Mouse (Mus musculus) heart, postnatal 36 days (tissue): ENCODE results near the gene Kif9. TPM values are rescaled to one million over a fixed set of nuclear protein-coding genes. Genes with fewer than 3 reads are reported as not detected.

Experiments used
- DNase-seq, 2 experiments: peaks; one replicate each; pipeline ENCODE4 v3.0.0; 2021 to 2022
- intact Hi-C: fragments of 180-260 bp; cut with DNase I; formaldehyde crosslinking; loops from one replicate; pipeline ENCODE4 v1.15.1; 2025
- total RNA-seq, 2 experiments: library from RNA; stranded (reverse); gene quantifications; 2 replicates each; pipeline ENCODE4 v1.2.3; 2021

Kif9 gene
- total RNA-seq, 2 experiments from 2014 or later, result 0.24 to 0.36 TPM

DNA sequence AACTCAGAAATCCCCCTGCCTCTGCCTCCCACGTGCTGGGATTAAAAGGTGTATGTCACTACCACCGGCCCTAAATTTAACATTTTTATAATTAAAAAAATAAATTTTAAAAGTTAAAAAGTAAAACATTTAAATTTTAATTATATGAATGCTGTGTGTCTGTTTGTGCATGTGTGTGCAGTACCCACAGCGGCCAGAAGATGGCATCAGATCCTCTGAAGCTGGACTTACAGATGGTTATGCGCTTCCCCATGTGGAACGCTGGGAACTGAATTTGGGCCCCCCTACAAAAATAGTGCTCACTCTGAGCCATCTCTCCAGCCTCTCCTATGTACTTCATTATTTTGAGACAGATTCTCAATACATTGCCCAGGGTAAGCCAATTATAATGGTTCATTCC is 14.2 kb downstream of the Kif9 start:
- DNase-seq, result peak in 1 of 2 experiments; percentile 14
- intact Hi-C loops, result no loop called here

DNA sequence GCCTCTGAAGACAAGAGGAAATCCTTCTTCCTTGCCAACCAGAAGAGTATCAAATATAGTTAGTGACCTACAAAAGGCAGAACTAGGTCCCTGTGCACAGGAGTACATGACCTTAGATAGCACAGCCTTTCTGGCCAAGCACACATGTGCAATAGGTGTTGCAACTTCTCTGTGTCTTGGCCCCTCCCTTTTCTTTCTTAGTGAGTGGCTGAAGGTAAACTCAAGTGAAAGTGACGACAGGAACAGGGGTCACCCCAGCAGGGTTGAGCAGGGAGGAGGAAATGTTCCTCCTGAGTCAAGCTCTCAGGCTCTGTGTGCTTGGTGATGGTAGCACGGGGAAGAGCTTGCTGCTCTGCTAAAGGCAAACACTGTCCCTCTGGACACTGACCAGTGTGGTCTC is 49.0 kb downstream of the Kif9 start:
- DNase-seq, result no peak
- intact Hi-C loops, result no loop called here

- intact Hi-C loops, result no loop called here
- DNase-seq, result no peak
Observed at GRCm38 (mm10) chr9:110529002-110529737, 52.4 kb downstream of the Kif9 start.

- no peak for DNase-seq
- intact Hi-C loops, result no loop called here
Observed at GRCm38 (mm10) chr9:110530650-110531049, 53.9 kb downstream of the Kif9 start.

DNA sequence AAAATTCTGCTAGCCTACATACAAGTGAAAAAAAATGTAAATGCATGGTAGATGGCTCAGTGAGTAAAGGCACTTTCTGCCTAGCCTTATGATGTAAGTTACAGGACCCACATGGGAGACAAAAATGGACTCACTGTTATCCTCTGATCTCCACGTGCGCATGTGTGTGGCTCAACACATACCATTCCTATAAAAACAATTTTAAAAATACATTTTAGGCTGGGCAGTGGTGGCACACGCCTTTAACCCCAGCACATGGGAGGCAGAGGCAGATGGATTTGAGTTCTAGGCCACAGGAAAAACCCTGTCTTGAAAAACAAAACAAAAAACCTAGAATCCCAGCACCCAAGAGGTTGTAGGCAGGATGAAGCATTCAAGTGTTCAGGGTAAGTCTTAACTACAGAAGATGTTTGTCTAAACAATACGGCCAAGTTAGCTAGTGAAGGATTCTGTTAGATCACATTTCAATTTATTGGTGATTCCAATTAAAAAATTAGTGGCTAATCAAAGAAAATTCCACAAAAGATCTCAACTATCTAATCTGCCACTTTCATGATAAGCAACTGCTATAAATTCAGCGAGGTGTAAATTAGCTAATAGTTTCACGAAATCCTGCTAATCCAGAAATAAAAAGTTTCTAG is 54.5 kb downstream of the Kif9 start:
- intact Hi-C loops, result no loop called here
- DNase-seq, result no peak

DNA sequence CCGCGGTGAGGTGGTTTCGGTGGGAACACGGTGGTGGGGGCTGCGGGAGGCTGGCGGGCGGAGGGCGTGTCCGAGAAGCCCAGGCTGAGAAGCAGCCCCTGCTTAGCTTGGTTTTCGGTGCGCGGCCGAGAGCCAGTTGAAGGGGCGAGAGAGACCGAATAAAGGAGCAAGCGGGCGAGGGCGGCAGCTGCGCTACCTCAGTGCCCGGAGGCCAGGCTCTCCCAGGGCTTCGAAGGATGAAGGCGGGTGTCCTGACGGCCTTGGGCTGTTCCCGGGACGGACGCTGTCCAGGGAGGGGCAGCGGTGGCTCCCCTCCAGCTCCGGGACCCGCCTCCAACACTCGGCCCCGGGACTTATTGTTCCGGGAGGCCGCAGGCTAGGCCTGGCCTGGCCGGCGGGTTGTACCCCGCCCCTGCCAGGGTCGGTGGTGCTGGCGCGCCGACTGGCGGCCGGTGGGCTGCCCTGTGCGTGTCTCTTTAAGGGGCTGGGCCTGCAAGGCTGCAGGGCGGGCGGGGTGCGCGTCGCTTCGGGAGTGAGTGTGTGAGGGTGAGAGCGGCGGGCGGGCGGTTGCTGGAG is 55.2 kb downstream of the Kif9 start:
- intact Hi-C loops, result loop anchor here (1.0 kb wide), 2 partner anchors 56 to 124 kb away; partner anchors contain the start of genes Kif9, Klhl18 and Ptpn23
- DNase-seq, result peak; percentile 91 to 93

DNA sequence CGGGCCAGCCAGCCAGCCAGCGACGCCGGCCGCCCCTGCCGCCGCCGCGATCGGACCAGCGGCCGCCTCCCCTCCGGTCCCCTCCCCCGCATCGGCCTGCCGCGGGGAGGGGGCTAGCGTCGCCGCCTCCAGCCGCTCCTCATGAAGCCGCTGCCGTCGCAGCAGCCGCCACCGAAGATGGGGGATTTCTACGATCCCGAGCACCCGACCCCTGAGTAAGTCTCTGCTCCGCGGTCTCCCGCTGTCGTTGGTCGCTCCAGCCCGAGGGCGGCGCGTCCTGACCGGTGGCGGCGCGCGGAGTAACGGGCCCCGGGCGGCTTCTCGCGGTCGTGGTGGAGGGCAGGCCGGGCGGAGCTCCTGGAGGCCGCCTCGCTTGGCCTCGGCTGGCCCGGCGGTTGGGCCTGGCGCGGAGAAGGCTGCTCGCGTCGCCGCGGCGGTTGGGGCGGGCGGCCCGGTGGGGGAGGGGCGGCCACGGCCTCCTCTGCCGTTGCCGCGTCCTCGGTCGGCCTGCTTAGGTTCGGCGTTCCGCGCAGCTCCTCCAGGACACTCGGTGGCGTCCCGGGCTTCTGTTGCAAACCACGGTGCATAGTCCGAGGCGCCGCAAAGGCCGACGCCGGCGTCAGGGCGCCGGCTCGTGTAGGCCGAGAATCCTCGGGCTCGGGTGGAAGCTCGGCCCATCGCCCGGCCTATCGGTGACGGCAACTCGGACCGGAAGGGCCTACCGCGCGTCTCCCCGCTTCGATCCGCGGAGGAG is 56.0 kb downstream of the Kif9 start, which contains the start of gene Setd2:
TSS of gene Setd2 (plus strand) at position 60 of the 754 bp plus-strand sequence.
- peak; percentile 78 to 86 for DNase-seq
- intact Hi-C loops, result loop anchor here (1.0 kb wide), 2 partner anchors 56 to 124 kb away; partner anchors contain the start of genes Kif9, Klhl18 and Ptpn23

- DNase-seq, result no peak
- intact Hi-C loops, result no loop called here
Observed at GRCm38 (mm10) chr9:110533645-110534044, 56.9 kb downstream of the Kif9 start.

DNA sequence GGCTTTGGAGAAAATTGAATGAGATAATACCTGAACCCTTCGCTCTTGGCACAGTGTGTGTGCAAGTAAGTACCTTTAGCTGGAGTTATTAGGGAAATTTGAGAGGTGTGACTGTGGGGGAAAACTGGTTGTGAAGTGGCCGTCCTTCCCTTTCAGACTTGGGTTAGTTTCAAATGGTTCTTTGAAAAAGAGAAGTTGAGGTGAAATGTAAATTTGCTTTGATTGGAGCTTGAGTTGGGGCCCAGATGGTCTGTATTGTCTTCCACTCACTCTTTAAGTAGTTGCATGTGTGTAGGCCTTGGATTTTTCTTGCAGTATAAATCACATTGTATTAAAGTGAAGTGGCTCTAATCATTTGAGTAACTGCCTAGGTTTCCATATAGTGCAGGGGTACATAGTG is 58.4 kb downstream of the Kif9 start:
- DNase-seq, result no peak
- intact Hi-C loops, result loop anchor here (5.0 kb wide), 1 partner anchor 342 kb away; the partner anchor contains the start of gene Als2cl

- no peak for DNase-seq
- intact Hi-C loops, result loop anchor here (5.0 kb wide), 1 partner anchor 341 kb away; the partner anchor contains the start of gene Als2cl
Observed at GRCm38 (mm10) chr9:110536636-110537035, 59.9 kb downstream of the Kif9 start.

DNA sequence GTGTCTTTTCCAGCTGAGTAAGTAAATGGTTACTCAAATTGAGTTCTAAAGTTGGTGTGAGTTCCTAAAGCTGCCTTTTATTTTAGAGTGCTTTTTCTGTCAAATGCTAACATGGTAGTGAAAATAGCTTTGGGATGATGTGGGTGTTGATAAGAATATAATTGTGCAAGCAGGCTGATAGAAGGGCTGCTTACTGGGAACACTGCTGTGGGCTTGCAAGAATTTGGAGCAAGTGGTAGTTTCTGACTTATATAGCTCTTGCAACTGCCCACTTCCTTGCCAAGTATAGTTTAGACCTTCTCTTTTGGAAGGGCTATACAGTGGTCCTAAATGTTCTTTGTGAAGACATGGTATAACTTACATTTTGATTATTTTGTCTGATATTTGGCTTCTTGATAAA is 61.8 kb downstream of the Kif9 start:
- intact Hi-C loops, result loop anchor here (5.0 kb wide), 1 partner anchor 339 kb away; the partner anchor contains the start of gene Als2cl
- no peak for DNase-seq

DNA sequence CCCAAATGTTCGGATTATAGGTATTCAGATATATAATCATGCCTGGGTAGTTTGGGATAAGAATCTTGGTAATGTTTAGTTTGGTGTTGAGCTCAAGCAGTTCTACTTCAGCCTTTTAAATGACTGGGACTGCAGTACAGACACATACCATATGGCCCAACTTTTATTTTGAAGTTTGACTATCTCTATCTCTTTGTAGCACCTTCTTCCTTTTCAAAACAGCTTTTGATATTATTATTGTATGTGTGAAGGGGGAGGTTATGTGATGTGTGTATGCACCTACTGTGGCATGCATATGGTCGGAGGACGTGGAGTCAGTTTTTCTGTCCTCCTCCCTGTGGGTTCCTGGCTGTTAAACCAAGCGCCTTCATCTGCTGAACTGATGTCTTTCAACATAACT is 65.2 kb downstream of the Kif9 start:
- intact Hi-C loops, result no loop called here
- DNase-seq, result no peak

GRCm38 (mm10) chr9:110548261-110548660 is 71.5 kb downstream of the Kif9 start:
- DNase-seq, result no peak
- intact Hi-C loops, result no loop called here

DNA sequence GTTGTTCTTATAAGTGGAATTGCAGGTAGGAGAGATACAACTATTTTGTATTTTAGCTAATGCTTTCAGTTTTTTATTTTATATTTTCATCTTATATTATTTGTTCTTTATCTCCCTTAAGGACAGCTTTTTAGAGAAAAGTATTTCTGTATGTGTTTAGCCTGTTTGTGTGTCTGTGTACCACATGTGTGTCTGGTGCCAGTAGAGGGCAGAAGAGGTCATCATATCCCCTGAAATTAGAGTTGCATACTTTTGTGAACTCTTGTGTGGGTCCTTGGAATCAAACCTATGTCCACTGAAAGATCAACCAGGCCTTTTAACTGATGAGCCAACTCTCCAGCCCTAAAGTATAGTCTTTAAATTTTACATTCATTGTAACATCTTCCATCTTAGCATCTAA is 91.6 kb downstream of the Kif9 start:
- no peak for DNase-seq
- intact Hi-C loops, result no loop called here

Other genes with a start within 250 kb of the Kif9 start
- under 1 TPM; 0.14 to 0.25 TPM for gene Cspg5, start 233.2 kb upstream of the Kif9 start, total RNA-seq
- gene Elp6, start 171.8 kb upstream of the Kif9 start, total RNA-seq, result 1 to 10 TPM; 2.6 to 3.2 TPM
- 10 to 100 TPM; 29.6 to 32.0 TPM for gene Scap, start 143.7 kb upstream of the Kif9 start, total RNA-seq
- gene Ptpn23, start 68.7 kb upstream of the Kif9 start, total RNA-seq, result 10 to 100 TPM; 13.9 to 14.3 TPM
- under 1 TPM; 0.42 to 0.49 TPM for gene Ngp, start 57.2 kb upstream of the Kif9 start, total RNA-seq
- 10 to 100 TPM; 11.8 to 12.8 TPM for gene Klhl18, start 264 bp upstream of the Kif9 start, total RNA-seq
- 10 to 100 TPM; 43.3 to 44.3 TPM for gene Setd2, start 55.6 kb downstream of the Kif9 start, total RNA-seq
- 1 to 10 TPM in 1 of 2 experiments, under 1 TPM in 1; 0.92 to 1.2 TPM for gene Nradd, start 147.5 kb downstream of the Kif9 start, total RNA-seq
- 10 to 100 TPM in 1 of 2 experiments, 1 to 10 TPM in 1; 9.5 to 11.0 TPM for gene Nbeal2, start 177.2 kb downstream of the Kif9 start, total RNA-seq
- 10 to 100 TPM; 60.6 to 66.9 TPM for gene Ccdc12, start 179.5 kb downstream of the Kif9 start, total RNA-seq